Mouse (Mus musculus): ENCODE results near the gene Hpse2.
"Not testable (repeated sequence)": the region's sequence is repeated elsewhere in the genome, so short reads cannot be mapped to it uniquely, and the experiment has no call there.

Hpse2 gene

DNA sequence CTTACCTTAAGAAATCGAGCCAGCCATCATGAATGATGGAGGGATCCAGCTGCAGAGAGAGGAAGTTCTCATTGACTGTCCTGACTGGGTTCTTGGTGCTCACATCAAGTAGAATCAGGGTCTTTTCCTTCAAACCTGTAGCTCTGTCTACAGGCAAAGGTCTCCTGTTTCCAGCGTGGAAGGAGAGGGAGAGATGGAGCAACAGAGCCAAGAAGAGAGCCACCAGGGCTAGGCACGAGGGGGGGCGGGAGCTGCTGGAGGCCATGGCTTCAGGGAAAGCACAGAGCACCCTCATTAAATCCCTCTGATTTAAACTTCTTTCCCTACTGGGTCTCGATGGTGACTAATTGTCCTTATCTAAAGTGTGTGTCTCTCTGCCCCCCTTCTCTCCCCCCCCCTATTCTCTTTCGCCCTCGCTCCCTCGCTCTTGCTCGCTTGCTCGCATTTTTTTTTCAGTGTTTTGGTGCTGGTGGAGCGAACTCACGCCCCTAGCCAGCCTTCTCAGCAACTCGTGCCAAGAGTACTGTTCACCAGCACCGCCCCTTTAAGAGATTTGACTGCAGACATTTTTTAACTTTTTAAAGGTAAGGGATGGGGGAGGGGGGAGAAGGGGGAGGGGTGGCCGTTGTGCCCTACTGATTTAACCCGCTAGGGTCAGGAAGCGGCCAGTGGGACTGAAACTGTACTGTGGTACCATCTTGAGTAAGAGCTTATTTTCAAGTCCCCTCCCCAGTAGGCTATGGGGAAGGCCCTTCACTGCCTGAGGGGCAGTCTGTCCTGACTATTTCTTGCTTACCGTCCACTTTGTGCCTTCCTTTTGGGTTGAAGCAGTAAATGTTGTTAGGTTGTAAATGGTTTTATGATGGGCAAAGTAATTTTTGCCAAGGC lies at the start of gene Hpse2:
Hpse2 (minus strand) TSS at position 339 of the 888 bp plus-strand sequence.
- DNase-seq (ENCODE audit: low spot score in 2 of 2), result no peak

- DNase-seq (ENCODE audit: low spot score in 2 of 2), result no peak
These were observed 39.5 kb upstream of the Hpse2 start for GRCm38 (mm10) chr19:43427446-43428224.

DNA sequence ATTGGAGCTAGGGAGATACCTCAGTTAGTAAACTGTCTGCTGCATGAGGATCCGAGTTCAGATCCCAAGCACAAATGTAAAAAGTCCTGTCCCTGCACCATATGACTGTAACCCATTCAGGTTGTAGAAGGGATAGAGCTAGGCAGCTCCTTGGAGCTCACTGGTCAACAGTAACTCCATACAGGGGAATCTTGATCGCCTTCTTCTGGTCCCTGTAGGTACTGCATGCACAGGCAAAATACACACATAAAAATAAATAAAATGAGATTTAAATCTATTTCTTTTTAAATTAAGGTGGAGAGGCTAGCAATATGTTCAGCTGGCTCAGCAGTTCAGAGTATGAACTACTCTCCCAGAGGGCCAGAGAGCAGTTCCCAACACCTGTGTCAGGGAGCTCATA lies 35.9 kb upstream of the Hpse2 start:
- no peak for DNase-seq (ENCODE audit: low spot score in 2 of 2)

- no peak for DNase-seq (ENCODE audit: low spot score in 2 of 2)
These were observed 32.4 kb upstream of the Hpse2 start for GRCm38 (mm10) chr19:43420506-43420905.

DNA sequence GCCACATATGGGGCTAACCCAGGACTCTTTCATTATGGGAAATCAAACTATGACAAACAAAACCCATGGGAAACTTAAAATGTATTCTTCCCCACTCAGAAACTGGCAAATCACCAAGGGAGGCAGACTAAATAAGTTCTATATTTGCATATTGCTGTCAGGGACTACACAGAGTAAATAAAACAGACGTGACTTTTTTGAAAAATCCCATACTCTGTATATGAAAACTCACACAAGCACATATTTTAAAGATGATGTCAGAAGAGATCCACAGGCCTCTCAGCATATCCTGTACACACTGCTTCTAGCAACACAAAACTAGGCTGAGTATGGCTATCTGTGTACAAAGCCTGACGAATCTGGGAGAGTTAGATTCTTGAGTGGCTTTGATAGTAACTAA lies 27.4 kb upstream of the Hpse2 start:
- no peak for DNase-seq (ENCODE audit: low spot score in 2 of 2)

- DNase-seq (ENCODE audit: low spot score in 2 of 2), result no peak
These were observed 19.0 kb upstream of the Hpse2 start for GRCm38 (mm10) chr19:43407181-43407580.

DNA sequence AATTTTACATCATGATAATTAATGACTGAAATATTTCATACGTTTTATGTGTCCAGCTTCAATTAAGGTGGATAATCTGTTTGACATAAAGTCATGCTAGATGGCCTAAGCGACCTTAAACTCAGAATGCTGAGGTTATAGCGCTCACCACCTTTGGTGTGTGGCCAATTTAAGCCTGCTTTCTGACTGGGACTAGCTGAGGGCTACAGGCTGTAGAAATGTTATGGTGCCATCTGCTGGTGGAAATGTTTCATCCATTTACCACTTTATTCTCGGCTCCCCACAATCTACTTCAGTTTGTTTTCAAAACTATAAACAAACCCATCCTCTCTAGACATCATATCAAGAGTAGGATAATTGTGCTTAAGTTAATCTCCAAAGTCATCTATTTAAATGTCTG lies 8.2 kb upstream of the Hpse2 start:
- DNase-seq (ENCODE audit: low spot score in 2 of 2), result no peak

- no peak for DNase-seq (ENCODE audit: low spot score in 2 of 2)
These were observed 934 bp downstream of the Hpse2 start for GRCm38 (mm10) chr19:43387071-43387770.

DNA sequence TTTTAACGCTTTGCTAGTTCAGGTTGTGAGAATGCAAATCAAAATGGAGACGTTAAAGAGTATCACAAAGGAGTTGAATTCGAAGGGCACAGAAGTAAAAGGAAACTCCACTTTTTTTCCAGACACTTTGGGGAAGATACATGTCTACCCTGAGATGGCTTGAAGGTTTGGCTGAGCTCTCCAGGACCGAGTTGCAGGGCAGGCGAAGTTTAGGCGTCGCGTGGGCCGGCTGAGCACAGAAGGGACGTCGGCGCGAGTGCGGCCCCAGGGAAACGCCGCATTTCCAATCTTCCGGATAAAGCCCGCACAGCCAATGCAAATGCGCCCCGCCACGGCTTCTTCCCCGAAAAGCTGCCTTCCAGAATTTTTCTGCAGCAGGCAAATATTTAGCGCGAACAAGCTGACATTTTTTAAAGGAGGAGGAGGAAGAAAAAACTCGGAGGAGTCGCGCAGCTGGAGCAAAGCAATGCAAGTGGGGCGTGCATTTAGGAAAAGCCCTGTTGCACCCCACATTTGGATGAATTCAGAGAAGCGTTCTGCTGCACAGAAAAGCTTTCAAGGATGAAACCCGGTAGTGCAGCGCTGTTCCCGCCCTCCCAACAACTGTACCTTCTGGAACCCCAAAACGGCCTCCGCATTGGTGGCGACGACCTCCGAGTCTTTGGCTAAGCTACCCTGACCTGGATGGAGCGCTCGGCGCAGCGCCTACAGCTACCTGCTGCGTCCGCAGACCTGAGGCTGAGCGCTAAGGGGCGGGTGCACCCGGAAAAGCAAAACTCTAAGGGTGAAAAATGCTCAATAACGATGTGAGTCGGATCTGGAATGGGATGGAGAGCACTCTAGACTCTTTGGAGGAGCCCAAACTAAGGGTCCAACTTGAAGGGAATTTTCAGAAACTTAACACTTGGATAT lies 1.9 kb downstream of the Hpse2 start:
- no peak for DNase-seq (ENCODE audit: low spot score in 2 of 2)

GRCm38 (mm10) chr19:43385451-43385850 lies 2.7 kb downstream of the Hpse2 start:
- DNase-seq (ENCODE audit: low spot score in 2 of 2), result no peak

DNA sequence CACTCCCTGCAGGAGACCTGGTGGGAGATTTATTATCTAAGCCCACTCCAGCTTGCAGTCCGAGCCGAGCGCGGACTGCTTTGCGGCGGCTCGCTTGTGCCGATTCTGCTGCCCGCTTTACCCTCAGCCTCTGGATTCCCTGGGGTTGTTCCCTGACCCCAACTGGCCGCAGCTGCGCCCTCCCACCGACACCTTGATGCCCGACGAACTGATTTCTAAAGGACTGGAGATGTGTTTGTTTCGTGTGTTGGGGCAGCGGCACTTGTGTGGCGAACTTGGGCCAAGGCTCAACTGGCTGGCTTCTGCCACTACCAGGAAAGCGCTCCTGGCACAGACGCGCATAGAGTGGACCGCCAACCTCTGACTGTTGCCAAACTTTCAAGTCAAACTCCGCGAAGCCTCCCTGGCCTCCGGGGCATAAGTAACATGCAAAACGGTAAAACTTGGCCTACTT lies 3.1 kb downstream of the Hpse2 start:
- no peak for DNase-seq (ENCODE audit: low spot score in 2 of 2)

DNA sequence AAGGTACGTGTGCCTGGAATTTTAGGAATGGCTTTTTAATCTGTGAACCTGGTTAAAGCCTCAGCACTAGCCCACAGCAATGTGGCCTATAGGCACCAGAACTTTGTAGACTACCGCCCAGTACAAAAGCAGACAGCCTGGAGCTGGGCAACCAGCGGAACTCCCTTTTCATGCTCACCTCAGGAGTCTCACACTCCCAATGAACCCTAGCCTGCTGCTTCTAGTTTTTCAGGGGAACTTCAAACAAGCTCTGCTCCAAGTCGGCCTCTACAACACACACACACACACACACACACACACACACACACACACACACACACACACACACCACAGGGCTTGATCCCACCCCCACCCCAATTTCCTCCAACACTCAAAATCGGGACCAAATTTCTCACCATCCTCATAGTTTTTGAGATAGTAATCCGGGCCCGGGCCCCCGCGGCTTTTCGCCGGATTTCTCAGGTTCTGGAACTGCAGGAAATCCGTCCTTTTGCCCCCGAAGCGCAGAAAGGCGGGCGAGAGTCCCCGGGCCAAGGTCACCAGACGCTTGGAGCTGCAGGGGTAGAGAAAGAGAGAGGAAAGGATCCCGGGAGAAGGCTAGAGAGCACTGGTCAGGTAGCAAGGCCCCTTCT lies 3.7 kb downstream of the Hpse2 start:
- no peak for DNase-seq (ENCODE audit: low spot score in 2 of 2)

- DNase-seq (ENCODE audit: low spot score in 2 of 2), result no peak
These were observed 29.3 kb downstream of the Hpse2 start for GRCm38 (mm10) chr19:43358830-43359229.

DNA sequence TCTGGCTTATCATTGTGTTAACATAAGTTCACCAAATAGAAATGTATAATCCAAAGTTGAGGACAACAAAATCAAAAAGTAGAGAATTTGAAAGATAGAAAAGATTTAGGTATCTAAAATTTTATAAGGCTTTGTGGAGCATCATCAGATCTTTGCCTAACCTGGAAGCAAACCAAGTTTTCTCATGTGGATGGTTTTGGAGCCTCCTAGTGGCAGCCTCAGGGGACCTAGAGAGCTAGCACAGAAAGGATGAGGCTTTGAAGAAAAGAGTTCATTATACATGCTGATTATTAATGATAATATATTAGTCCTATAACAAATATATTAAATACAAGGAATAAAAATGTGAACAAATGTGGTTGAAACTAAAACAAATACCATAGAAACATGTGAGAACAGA lies 77.0 kb downstream of the Hpse2 start:
- no peak for DNase-seq (ENCODE audit: low spot score in 2 of 2)

DNA sequence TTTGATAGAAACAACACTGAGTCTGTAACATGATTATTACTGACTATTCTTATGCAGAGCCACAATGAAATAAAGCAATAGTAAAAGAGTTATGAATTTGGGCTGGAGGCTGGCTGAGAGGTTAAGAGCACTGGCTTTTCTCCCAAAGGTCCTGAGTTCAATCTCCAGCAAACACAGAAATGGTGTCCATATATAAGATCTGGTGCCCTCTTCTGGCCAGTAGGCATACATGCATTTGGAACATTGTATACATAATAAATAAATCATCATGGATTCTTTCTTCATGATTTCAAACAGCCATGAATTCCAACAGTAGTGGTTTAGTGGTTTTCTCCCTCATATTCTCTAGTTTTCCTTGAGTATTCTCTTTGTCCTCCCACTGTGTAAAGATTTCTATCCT lies 81.4 kb downstream of the Hpse2 start:
- DNase-seq (ENCODE audit: low spot score in 2 of 2), result no peak

GRCm38 (mm10) chr19:43281336-43281735 lies 106.8 kb downstream of the Hpse2 start:
- not testable (repeated sequence) for DNase-seq (ENCODE audit: low spot score in 2 of 2)

GRCm38 (mm10) chr19:43243993-43244392 lies 144.2 kb downstream of the Hpse2 start:
- DNase-seq (ENCODE audit: low spot score in 2 of 2), result no peak

DNA sequence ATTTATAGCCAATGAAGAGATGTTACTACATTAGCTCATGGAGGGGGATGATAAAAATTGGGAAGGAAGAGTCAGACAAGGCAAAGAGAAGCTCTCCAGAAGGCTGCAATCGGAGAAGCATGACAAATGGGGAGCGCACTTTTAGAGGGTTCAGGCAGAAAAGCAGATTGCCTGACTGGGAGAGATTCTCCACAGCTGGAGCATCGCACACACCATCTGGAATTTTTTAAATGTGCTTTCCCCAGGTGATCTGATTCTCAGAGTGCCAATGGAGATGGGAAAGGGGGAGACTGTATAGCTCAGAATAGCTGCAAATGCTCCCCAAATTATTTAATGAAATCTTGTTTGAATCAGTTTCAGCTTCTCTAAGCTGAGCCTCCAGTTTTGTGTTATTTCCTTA lies 156.4 kb downstream of the Hpse2 start:
- no peak for DNase-seq (ENCODE audit: low spot score in 2 of 2)

GRCm38 (mm10) chr19:43193562-43193961 lies 194.6 kb downstream of the Hpse2 start:
- DNase-seq (ENCODE audit: low spot score in 2 of 2), result no peak

DNA sequence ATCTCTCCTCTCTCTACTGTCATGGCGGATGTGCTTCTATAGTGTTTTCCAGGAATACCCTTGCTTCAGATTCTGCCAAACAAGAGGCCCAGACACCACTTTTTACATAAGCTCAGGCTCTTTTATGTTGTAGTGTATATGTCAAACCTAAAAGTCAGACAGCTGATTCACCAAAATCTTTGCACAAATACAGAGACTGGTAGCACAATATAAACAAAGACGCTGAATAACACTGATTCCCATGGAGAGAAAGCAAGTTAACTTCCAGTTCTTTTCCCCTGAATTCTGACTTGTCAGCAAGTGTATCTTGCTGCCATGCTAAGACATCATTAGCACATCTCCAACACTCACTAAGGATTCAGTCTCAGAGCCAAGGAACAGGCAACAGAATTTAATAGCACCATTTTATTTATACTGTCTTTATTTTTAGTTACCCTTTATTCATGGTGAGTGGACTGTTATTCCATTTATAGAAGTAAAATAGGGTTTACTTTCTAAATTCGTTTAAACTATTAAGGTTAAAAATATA lies 212.7 kb downstream of the Hpse2 start:
- DNase-seq (ENCODE audit: low spot score in 2 of 2), result no peak
